Mouse (Mus musculus) Patski (cell line): ENCODE data around the gene Tfap2b. TPM values are rescaled to one million over a fixed set of nuclear protein-coding genes. Genes with fewer than 3 reads are reported as not detected.

ENCODE experiments used
- ATAC-seq: fragments of 100-300 bp; one replicate; pipeline ENCODE4 v1.8.0; 2021
- CTCF ChIA-PET: fragments of 350-600 bp; sonication (Branson Sonifier 250); formaldehyde crosslinking; loops from one replicate; lab custom pipeline; 2022; ENCODE audit warnings: inconsistent platforms; lab: Charles Lee
- POLR2A ChIA-PET: fragments of 350-600 bp; sonication (Branson Sonifier 250); formaldehyde crosslinking; loops from one replicate; lab custom pipeline; 2022; ENCODE audit warnings: antibody characterized with exemption, inconsistent platforms; lab: Charles Lee
- DNase-seq: peaks from one replicate; pipeline ENCODE4 v3.0.0-alpha.2; 2011; ENCODE audit warnings: low read depth, low spot score
- H3K27me3 ChIP-seq: fragments of 371-371 bp; one replicate; pipeline ENCODE4 v1.5.1; 2021
- CTCF ChIP-seq: fragments of 100-300 bp; IDR thresholded peaks from one replicate; pipeline ENCODE4 v1.5.1; 2021
- in situ Hi-C: fragments of 300-500 bp; cut with MboI; formaldehyde crosslinking; loops from 3 replicates; pipeline ENCODE4 v1.11.1; 2018; ENCODE audit warnings: low pct_unique_long_range_greater_than_20kb, mixed read lengths
- polyA plus RNA-seq: library from polyadenylated mRNA; unstranded; gene quantifications from one replicate; pipeline ENCODE4 v1.2.3, GENCODE M21; 2021

Gene Tfap2b
- polyA plus RNA-seq = not detected

GRCm38 (mm10) chr1:19208641-19209358, at the start of gene Tfap2b:
Gene Tfap2b, plus strand, starts transcription at chr1:19208914.
- CTCF ChIA-PET = interaction anchor here (0.7 kb wide), 1 partner anchor 12 kb away, joined by 3 read pairs; no protein-coding TSS in a partner anchor
- H3K27me3 ChIP-seq = peaks cover 63% of the 10 kb centered on the region
- POLR2A ChIA-PET = no interaction called here
- in situ Hi-C loops = loop anchor here (5.0 to 25.0 kb wide), 3 partner anchors 566 to 1304 kb away; no protein-coding TSS in a partner anchor
- no peak for ATAC-seq
- no peak for DNase-seq
- no peak for TF ChIP-seq CTCF

GRCm38 (mm10) chr1:19178742-19179397, 29.8 kb upstream of the Tfap2b start:
- DNase-seq = no peak
- no peak for ATAC-seq
- ChIA-PET CTCF (interaction anchor here (0.7 to 1.7 kb wide), 2 partner anchors 12 to 19 kb away, joined by 3 to 4 read pairs; no protein-coding TSS in a partner anchor), POLR2A (no interaction called here)
- peak; percentile 51 for TF ChIP-seq CTCF
- H3K27me3 ChIP-seq = no peaks in the 10 kb centered on the region
- in situ Hi-C loops = no loop called here

- peaks cover 64% of the 10 kb centered on the region for H3K27me3 ChIP-seq
- DNase-seq = no peak
- POLR2A ChIA-PET = no interaction called here
- in situ Hi-C loops = loop anchor here (5.0 to 25.0 kb wide), 3 partner anchors 569 to 1307 kb away; no protein-coding TSS in a partner anchor
- peak; percentile 44 for ATAC-seq
- CTCF ChIA-PET = interaction anchor here (1.5 kb wide), 1 partner anchor 11 kb away, joined by 4 read pairs; no protein-coding TSS in a partner anchor
- TF ChIP-seq CTCF = peak; percentile 80
These were observed 3.1 kb upstream of the Tfap2b start for GRCm38 (mm10) chr1:19205649-19206048.

- ChIA-PET CTCF (interaction anchor here (1.5 kb wide), 1 partner anchor 10 kb away, joined by 4 read pairs; no protein-coding TSS in a partner anchor), POLR2A (no interaction called here)
- H3K27me3 ChIP-seq = peaks cover 65% of the 10 kb centered on the region
- DNase-seq = no peak
- TF ChIP-seq CTCF = peak; percentile 44
- ATAC-seq = no peak
- in situ Hi-C loops = loop anchor here (5.0 to 25.0 kb wide), 3 partner anchors 569 to 1306 kb away; no protein-coding TSS in a partner anchor
These were observed 2.5 kb upstream of the Tfap2b start for GRCm38 (mm10) chr1:19206194-19206593.

- ATAC-seq (no peak), DNase-seq (no peak)
- POLR2A ChIA-PET = no interaction called here
- in situ Hi-C loops = loop anchor here (5.0 to 25.0 kb wide), 3 partner anchors 567 to 1305 kb away; no protein-coding TSS in a partner anchor
- CTCF ChIA-PET = no interaction called here
- TF ChIP-seq CTCF = no peak
- H3K27me3 ChIP-seq = peaks cover 64% of the 10 kb centered on the region
These were observed 1.1 kb upstream of the Tfap2b start for GRCm38 (mm10) chr1:19207611-19208010.

- in situ Hi-C loops = loop anchor here (5.0 to 25.0 kb wide), 3 partner anchors 565 to 1303 kb away; no protein-coding TSS in a partner anchor
- TF ChIP-seq CTCF = no peak
- ATAC-seq = no peak
- peaks cover 66% of the 10 kb centered on the region for H3K27me3 ChIP-seq
- CTCF ChIA-PET = interaction anchor here (0.7 kb wide), 1 partner anchor 11 kb away, joined by 3 read pairs; no protein-coding TSS in a partner anchor
- DNase-seq = no peak
- POLR2A ChIA-PET = no interaction called here
These were observed 638 bp downstream of the Tfap2b start for GRCm38 (mm10) chr1:19209359-19209745.

- DNase-seq (no peak), ATAC-seq (no peak)
- H3K27me3 ChIP-seq = peaks cover 67% of the 10 kb centered on the region
- POLR2A ChIA-PET = no interaction called here
- TF ChIP-seq CTCF = no peak
- in situ Hi-C loops = loop anchor here (5.0 to 25.0 kb wide), 3 partner anchors 565 to 1303 kb away; no protein-coding TSS in a partner anchor
- CTCF ChIA-PET = no interaction called here
These were observed 1.1 kb downstream of the Tfap2b start for GRCm38 (mm10) chr1:19209776-19210175.

GRCm38 (mm10) chr1:19210215-19211032, 1.7 kb downstream of the Tfap2b start:
- TF ChIP-seq CTCF = no peak
- in situ Hi-C loops = loop anchor here (25.0 kb wide), 1 partner anchor 1302 kb away; no protein-coding TSS in a partner anchor
- ChIA-PET POLR2A (no interaction called here), CTCF (no interaction called here)
- DNase-seq = no peak
- no peak for ATAC-seq
- peaks cover 65% of the 10 kb centered on the region for H3K27me3 ChIP-seq

GRCm38 (mm10) chr1:19211033-19211405, 2.3 kb downstream of the Tfap2b start:
- in situ Hi-C loops = loop anchor here (25.0 kb wide), 1 partner anchor 1301 kb away; no protein-coding TSS in a partner anchor
- TF ChIP-seq CTCF = no peak
- POLR2A ChIA-PET = no interaction called here
- CTCF ChIA-PET = no interaction called here
- DNase-seq (no peak), ATAC-seq (no peak)
- peaks cover 70% of the 10 kb centered on the region for H3K27me3 ChIP-seq
